ENCODE assay signal across 9 mouse cellular contexts in genomic region chr17:85633619-85634018, GRCm38 (mm10). TPM values are rescaled to one million over a fixed set of nuclear protein-coding genes. Genes with fewer than 3 reads are reported as not detected.
A peak's percentile ranks its signal among the peaks of the same experiment; 100 is the strongest.
DNase-seq lines count a peak whose midpoint lies in the region; ATAC-seq and TF ChIP-seq lines count a peak whose summit lies in the region.
"Had no signal": no experiment of that assay in that cellular context is flagged by ENCODE, and none has a peak within 500 bp of the region (broad histone marks: within the 10 kb centered on the region; RNA-seq: fewer than 3 reads in every experiment).

No protein-coding gene starts in this region.

- H3K27me3 ChIP-seq in liver, embryonic 11.5 days (replicated peaks; ENCODE audit: control insufficient read depth, insufficient read depth, low read length): peaks cover 58% of the 10 kb centered on the region
- H3K27me3 ChIP-seq in forebrain, embryonic 11.5 days (ENCODE audit: control insufficient read depth, insufficient read depth, low read length): peaks cover 9% of the 10 kb centered on the region; the same call in 1 of the 2 replicates

- H3K9me3 ChIP-seq in liver, embryonic 11.5 days (ENCODE audit: control insufficient read depth, low read length): no peaks in the 10 kb centered on the region
- H3K9me3 ChIP-seq in forebrain, embryonic 11.5 days (ENCODE audit: control insufficient read depth, low read length): no peaks in the 10 kb centered on the region
- H3K9me3 ChIP-seq: embryonic facial prominence, embryonic 15.5 days had no signal

- no peak for TF ChIP-seq POLR2A in bone marrow, adult 2 months (IDR thresholded peaks at IDR 0.05; ENCODE audit: borderline replicate concordance, control insufficient read depth, low read depth, low read length)

- TF ChIP-seq CTCF in bone marrow, adult 2 months (IDR thresholded peaks at IDR 0.05; ENCODE audit: control insufficient read depth, insufficient read depth, low read length): peak; percentile 64

- no peak overlapping the region for H3K4me2 ChIP-seq in liver, embryonic 11.5 days
- no peak overlapping the region for H3K4me2 ChIP-seq in forebrain, embryonic 11.5 days (ENCODE audit: low read depth, low read length, severe bottlenecking)
- H3K4me2 ChIP-seq: embryonic facial prominence, embryonic 15.5 days had no signal

- DNase-seq in liver: peak; percentile 66
- no peak for DNase-seq in liver, embryonic 11.5 days (ENCODE audit: low spot score)
- DNase-seq in forebrain, embryonic 11.5 days (ENCODE audit: low spot score): peak; percentile 91
- peak; percentile 81 to 84 for DNase-seq in left cerebral cortex, adult 18-20 months (ENCODE audit: low spot score in 2 of 2)
- DNase-seq in testis, postnatal 14 days (ENCODE audit: low spot score): peak; percentile 59

- no peak for ATAC-seq in liver, embryonic 11.5 days (replicated peaks; ENCODE audit: low FRiP score)
- ATAC-seq in forebrain, embryonic 11.5 days (replicated peaks; ENCODE audit: low FRiP score): no peak
- ATAC-seq in hematopoietic stem cell, adult 5-6 weeks (replicated peaks in 1 of 2; ENCODE audit: insufficient read depth in 1 of 2, low FRiP score in 2 of 2, low TSS enrichment in 1 of 2, low read depth in 1 of 2, poor library complexity in 2 of 2, severe bottlenecking in 2 of 2): 0 out of 4 replicates have a peak, but pooled peaks have one; percentile 37 to 66
- ATAC-seq in monocyte, adult 5-6 weeks (replicated peaks; ENCODE audit: insufficient number of reproducible peaks, low FRiP score, low TSS enrichment, poor library complexity, severe bottlenecking): 0 out of 2 replicates have a peak, but pooled peaks have one; percentile 56

- H3K9ac ChIP-seq in liver, embryonic 11.5 days (ENCODE audit: low read depth, low read length): no peak overlapping the region
- H3K9ac ChIP-seq in forebrain, embryonic 11.5 days (ENCODE audit: low read length): no peak overlapping the region
- H3K9ac ChIP-seq: embryonic facial prominence, embryonic 15.5 days had no signal

- H3K27ac ChIP-seq in liver, embryonic 11.5 days (ENCODE audit: low read depth, low read length): no peak overlapping the region
- no peak overlapping the region for H3K27ac ChIP-seq in bone marrow, adult 2 months (ENCODE audit: control insufficient read depth, insufficient read depth, low read depth, low read length, poor library complexity)
- H3K27ac ChIP-seq in forebrain, embryonic 11.5 days (ENCODE audit: low read depth, low read length): no peak overlapping the region
- H3K27ac ChIP-seq: embryonic facial prominence, embryonic 15.5 days had no signal

- H3K4me3 ChIP-seq in liver, embryonic 11.5 days (ENCODE audit: low read depth, low read length): no peak overlapping the region
- no peak overlapping the region for H3K4me3 ChIP-seq in bone marrow, adult 2 months (replicated peaks; ENCODE audit: control insufficient read depth, low read depth, low read length)
- H3K4me3 ChIP-seq in forebrain, embryonic 11.5 days (ENCODE audit: low read depth, low read length): no peak overlapping the region
- H3K4me3 ChIP-seq: embryonic facial prominence, embryonic 15.5 days had no signal

- no peaks in the 10 kb centered on the region for H3K4me1 ChIP-seq in liver, embryonic 11.5 days (replicated peaks; ENCODE audit: control insufficient read depth, insufficient read depth, low read length)
- H3K4me1 ChIP-seq in bone marrow, adult 2 months (ENCODE audit: control insufficient read depth, insufficient read depth, low read length): no peaks in the 10 kb centered on the region
- peaks cover 5% of the 10 kb centered on the region for H3K4me1 ChIP-seq in forebrain, embryonic 11.5 days (replicated peaks; ENCODE audit: control insufficient read depth, insufficient read depth, low read length)
- H3K4me1 ChIP-seq: embryonic facial prominence, embryonic 15.5 days had no signal

- no peaks in the 10 kb centered on the region for H3K36me3 ChIP-seq in liver, embryonic 11.5 days (ENCODE audit: control insufficient read depth, insufficient read depth, low read length)
- H3K36me3 ChIP-seq in forebrain, embryonic 11.5 days (ENCODE audit: control insufficient read depth, insufficient read depth, low read length): no peaks in the 10 kb centered on the region
- H3K36me3 ChIP-seq: embryonic facial prominence, embryonic 15.5 days had no signal

- WGBS in liver, embryonic 11.5 days: 1% methylated on average over 13 of the region's 13 CpGs
- 5% methylated on average over 13 of the region's 13 CpGs for WGBS in bone marrow, adult 2 months
- 1% methylated on average over 13 of the region's 13 CpGs for WGBS in forebrain, embryonic 11.5 days

RNA-seq across cellular contexts. Expression of gene Six3, which starts 20.2 kb away (rescaled TPM):
- polyA plus RNA-seq in liver, embryonic 11.5 days (2014; fragmentation: Nextera tagmentation; extraction: Ambion mirVana): not detected in 2 replicates
- not detected in 2 replicates for polyA plus RNA-seq in bone marrow, adult 2 months (2011; ENCODE audit: insufficient read depth, insufficient read length, low replicate concordance, missing spikeins)
- 17.1 and 17.5 TPM in 2 replicates for polyA plus RNA-seq in forebrain, embryonic 11.5 days (2014; fragmentation: Nextera tagmentation; extraction: Ambion mirVana)
- total RNA-seq in hematopoietic stem cell, adult 5-6 weeks (2017): not detected in 2 replicates
- 1 to 10 TPM; 2.9 to 6.1 TPM for total RNA-seq in left cerebral cortex, adult 18-20 months (2021)
- total RNA-seq in monocyte, adult 5-6 weeks (2017): not detected in 3 replicates

RNA-seq across cellular contexts. Expression of gene Six2, which starts 54.5 kb away (rescaled TPM):
- 0.69 and 1.0 TPM in 2 replicates for polyA plus RNA-seq in liver, embryonic 11.5 days (2014; fragmentation: Nextera tagmentation; extraction: Ambion mirVana)
- not detected in 2 replicates for polyA plus RNA-seq in bone marrow, adult 2 months (2011; ENCODE audit: insufficient read depth, insufficient read length, low replicate concordance, missing spikeins)
- 12.5 and 12.6 TPM in 2 replicates for polyA plus RNA-seq in forebrain, embryonic 11.5 days (2014; fragmentation: Nextera tagmentation; extraction: Ambion mirVana)
- not detected in 2 replicates for total RNA-seq in hematopoietic stem cell, adult 5-6 weeks (2017)
- total RNA-seq in left cerebral cortex, adult 18-20 months (2021): under 1 TPM; 0.87 to 0.93 TPM
- total RNA-seq in monocyte, adult 5-6 weeks (2017): not detected in 3 replicates

Comparison
In these comparisons a context has a peak if more than half of its experiments do, and no peak if none do; other contexts are left out.
1. ATAC-seq: peak in hematopoietic stem cell, adult 5-6 weeks (2 of 2) and monocyte, adult 5-6 weeks (single experiment); none in liver, embryonic 11.5 days (single experiment) and forebrain, embryonic 11.5 days (single experiment).